8 mouse cellular contexts compared by ENCODE assay signal in genomic region chr17:7945117-7946052, GRCm38 (mm10). TPM values are rescaled to one million over a fixed set of nuclear protein-coding genes. Genes with fewer than 3 reads are reported as not detected.
DNase-seq lines count a peak whose midpoint lies in the region; ATAC-seq lines count a peak whose summit lies in the region.
"Not testable (repeated sequence)": the region's sequence is repeated elsewhere in the genome, so short reads cannot be mapped to it uniquely, and the experiment has no call there.

Gene Rsph3a (plus strand): TSS chr17:7945614.

- H3K4me2 ChIP-seq in intestine, embryonic 14.5 days (ENCODE audit: low read length), result peak within 1 kb of the TSS; percentile 62

- peak within 1 kb of the TSS; percentile 52 for H3K4me3 ChIP-seq in intestine, embryonic 14.5 days (ENCODE audit: low read depth, low read length)

- not testable (repeated sequence) for H3K27me3 ChIP-seq in intestine, embryonic 14.5 days (replicated peaks; ENCODE audit: control insufficient read depth, insufficient read depth, low read length)

- peak within 1 kb of the TSS; percentile 75 for H3K27ac ChIP-seq in intestine, embryonic 14.5 days (ENCODE audit: low read depth)

- DNase-seq in adrenal gland, adult 2 months, result peak; percentile 93
- DNase-seq in embryo, embryonic 11.5 days (ENCODE audit: low read depth, low spot score), result peak; percentile 78
- peak; percentile 74 to 78 for DNase-seq in gastrocnemius, postnatal 36 days
- DNase-seq in intestine, embryonic 14.5 days (ENCODE audit: low spot score), result peak; percentile 91
- DNase-seq in left cerebral cortex, postnatal 14 days (ENCODE audit: low spot score in 2 of 2), result peak; percentile 78 to 84
- peak; percentile 83 for DNase-seq in right cerebral cortex, postnatal 14 days
- DNase-seq in urinary bladder, postnatal 25 days (ENCODE audit: low spot score), result peak; percentile 75

- WGBS in intestine, embryonic 14.5 days, result 2% methylated on average over 57 of the region's 58 CpGs

- not testable (repeated sequence) for H3K9me3 ChIP-seq in intestine, embryonic 14.5 days (ENCODE audit: control insufficient read depth, low read length)

- H3K4me1 ChIP-seq in intestine, embryonic 14.5 days (replicated peaks; ENCODE audit: control insufficient read depth, insufficient read depth, low read length), result not testable (repeated sequence)

- peak; percentile 99 for ATAC-seq in intestine, embryonic 14.5 days (replicated peaks; ENCODE audit: low FRiP score, low TSS enrichment, low read depth)
- peak; percentile 91 for ATAC-seq in megakaryocyte-erythroid progenitor cell, adult 5-6 weeks (replicated peaks; ENCODE audit: low FRiP score, low TSS enrichment, poor library complexity, severe bottlenecking)

- H3K9ac ChIP-seq in intestine, embryonic 14.5 days (ENCODE audit: low read length), result peak within 1 kb of the TSS; percentile 45

- intact Hi-C loops in gastrocnemius, postnatal 36 days (cut with DNase I), result not testable (repeated sequence)
- intact Hi-C loops in left cerebral cortex, postnatal 14 days (cut with DNase I), result loop anchor here (10.0 kb wide), 1 partner anchor 1001 kb away; the partner anchor contains the start of gene Rsph3b

- H3K36me3 ChIP-seq in intestine, embryonic 14.5 days (ENCODE audit: control insufficient read depth, insufficient read depth, low read length), result not testable (repeated sequence)

RNA-seq across cellular contexts. Expression of gene Rsph3a, which starts in this region (rescaled TPM):
- total RNA-seq in adrenal gland, adult 2 months (2021), result 10 to 100 TPM; 42.2 to 43.2 TPM
- 169 and 206 TPM in 2 replicates for polyA plus RNA-seq in adrenal gland, adult 2 months (2012; rRNA removed)
- 10 to 100 TPM; 16.0 to 23.1 TPM for total RNA-seq in gastrocnemius, postnatal 36 days (2021)
- polyA plus RNA-seq in intestine, embryonic 14.5 days (2014; fragmentation: Nextera tagmentation; extraction: Ambion mirVana), result 50.1 and 54.5 TPM in 2 replicates
- 10 to 100 TPM; 33.6 to 39.1 TPM for total RNA-seq in left cerebral cortex, postnatal 14 days (2021)
- total RNA-seq in megakaryocyte-erythroid progenitor cell, adult 5-6 weeks (2014; fragmentation: Nextera tagmentation), result 43.0 and 50.2 TPM in 2 replicates
- total RNA-seq in megakaryocyte-erythroid progenitor cell, adult 5-6 weeks (2017), result 59.1 and 67.3 TPM in 2 replicates

Comparison
In these comparisons a context has a peak if more than half of its experiments do, and no peak if none do; other contexts are left out.
1. Peak in every context shown above with its lines: DNase-seq, ATAC-seq, H3K4me3 ChIP-seq and H3K27ac ChIP-seq.